Mouse (Mus musculus): ENCODE measurements around the gene Peg12. TPM values are rescaled to one million over a fixed set of nuclear protein-coding genes. Genes with fewer than 3 reads are reported as not detected.

Gene Peg12
- total and polyA plus RNA-seq, 3 experiments, result 0.05 TPM; not detected in 2

DNA sequence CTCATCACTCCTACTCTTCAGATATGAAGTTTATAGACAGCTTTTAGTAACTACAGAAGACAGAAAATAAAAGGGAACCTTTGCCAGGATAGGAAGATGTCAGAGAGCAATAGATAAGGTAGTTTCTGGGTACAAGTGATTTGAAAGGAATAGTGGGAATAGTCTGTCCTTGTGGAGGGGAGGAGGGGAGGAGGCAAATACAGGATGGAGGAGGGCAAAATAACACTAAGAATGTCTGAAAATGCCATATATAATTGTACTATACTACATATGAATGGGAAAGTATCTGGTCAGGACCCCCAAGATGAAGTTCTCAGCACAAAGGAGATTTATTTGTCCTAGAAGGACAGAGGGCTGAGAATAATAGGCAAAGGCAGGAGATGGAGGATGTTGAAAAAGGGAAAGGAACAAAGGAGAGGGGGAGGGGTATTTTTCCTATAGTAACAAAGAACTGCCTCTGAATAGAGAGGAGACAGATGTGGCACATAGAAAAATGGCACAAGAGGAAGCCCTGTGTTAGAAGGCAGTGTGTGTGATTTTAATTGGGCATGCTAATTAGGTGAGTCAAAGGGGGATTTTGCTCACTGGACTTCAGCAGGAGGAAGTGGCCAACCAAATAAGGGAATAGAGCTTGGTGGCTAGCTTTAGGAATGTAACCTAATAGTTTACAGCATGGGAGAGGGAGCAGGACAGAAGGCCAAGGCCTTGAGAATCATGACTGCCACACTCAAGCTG lies 18.7 kb downstream of the Peg12 start:
- no peaks in the 10 kb centered on the region for H3K27me3 ChIP-seq (ENCODE audit: insufficient read depth, low read length)
- H3K4me3 ChIP-seq (ENCODE audit: low read depth, low read length), result no peak overlapping the region
- H3K9me3 ChIP-seq (replicated peaks), result no peaks in the 10 kb centered on the region
- TF ChIP-seq TAL1 (conservative IDR thresholded peaks at IDR 0.05; ENCODE audit: low read depth, low read length) (no peak), GATA2 (IDR thresholded peaks at IDR 0.05; ENCODE audit: borderline replicate concordance, low read depth, low read length) (no peak), CTCF (IDR thresholded peaks at IDR 0.05; ENCODE audit: low read depth, low read length) (no peak), POLR2AphosphoS5 (IDR thresholded peaks at IDR 0.05; ENCODE audit: insufficient replicate concordance, low read depth, low read length) (no peak), GATA1 (IDR thresholded peaks at IDR 0.05; ENCODE audit: borderline replicate concordance, low read length) (no peak)
- H3K4me1 ChIP-seq (ENCODE audit: insufficient read depth, low read depth, low read length), result no peaks in the 10 kb centered on the region
- no peak for ATAC-seq (ENCODE audit: extremely low read depth, insufficient number of reproducible peaks, low FRiP score, poor library complexity, severe bottlenecking)
- DNase-seq (ENCODE audit: low spot score), result no peak
- no peaks in the 10 kb centered on the region for H3K36me3 ChIP-seq (replicated peaks)

DNA sequence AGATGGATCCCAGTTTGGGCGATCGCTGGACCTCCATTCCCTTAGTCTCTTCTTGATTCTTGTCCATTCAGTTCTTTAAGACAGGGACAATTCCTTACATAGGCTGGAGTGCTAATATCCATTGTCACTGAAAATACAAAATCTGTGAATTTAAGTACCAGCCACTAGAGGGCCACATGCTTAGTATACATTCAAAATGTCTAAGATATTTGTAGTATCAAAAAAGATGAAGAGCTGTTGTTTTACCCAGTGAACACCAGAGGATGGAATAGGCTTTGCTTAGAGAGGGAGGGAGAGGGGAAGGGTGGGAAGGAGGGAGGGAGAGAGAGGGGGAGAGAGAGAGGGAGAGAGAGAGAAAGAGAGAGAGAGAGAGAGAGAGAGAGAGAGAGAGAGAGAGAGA lies 27.9 kb downstream of the Peg12 start:
- no peaks in the 10 kb centered on the region for H3K9me3 ChIP-seq (replicated peaks)
- no peaks in the 10 kb centered on the region for H3K27me3 ChIP-seq (ENCODE audit: insufficient read depth, low read length)
- no peak for DNase-seq (ENCODE audit: low spot score)
- ATAC-seq (ENCODE audit: extremely low read depth, insufficient number of reproducible peaks, low FRiP score, poor library complexity, severe bottlenecking), result no peak
- no peaks in the 10 kb centered on the region for H3K4me1 ChIP-seq (ENCODE audit: insufficient read depth, low read depth, low read length)
- H3K4me3 ChIP-seq (ENCODE audit: low read depth, low read length), result no peak overlapping the region
- no peaks in the 10 kb centered on the region for H3K36me3 ChIP-seq (replicated peaks)
- TF ChIP-seq CTCF (IDR thresholded peaks at IDR 0.05; ENCODE audit: low read depth, low read length), result no peak

DNA sequence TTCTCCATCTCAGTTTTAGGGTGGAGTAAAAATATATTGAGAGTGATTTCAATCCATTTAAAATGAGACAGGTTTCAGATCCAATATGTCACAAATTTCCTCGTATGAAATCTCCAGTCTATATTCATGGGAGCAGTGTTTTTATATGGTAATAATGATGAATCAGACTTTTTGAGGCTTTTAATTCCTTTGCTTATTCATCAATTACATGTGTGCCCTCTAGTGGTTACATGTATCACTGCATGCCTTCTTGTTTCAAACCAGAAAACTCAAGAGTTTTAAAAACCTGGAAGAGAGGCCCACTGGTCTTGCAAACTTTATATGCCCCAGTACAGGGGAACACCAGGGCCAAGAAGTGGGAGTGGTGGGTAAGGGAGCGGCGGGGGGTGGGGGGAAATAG lies 31.1 kb downstream of the Peg12 start:
- Histone ChIP-seq H3K27me3 (ENCODE audit: insufficient read depth, low read length) (no peaks in the 10 kb centered on the region), H3K4me1 (ENCODE audit: insufficient read depth, low read depth, low read length) (no peaks in the 10 kb centered on the region), H3K36me3 (replicated peaks) (no peaks in the 10 kb centered on the region), H3K4me3 (ENCODE audit: low read depth, low read length) (no peak overlapping the region), H3K9me3 (replicated peaks) (no peaks in the 10 kb centered on the region)
- TF ChIP-seq TAL1 (conservative IDR thresholded peaks at IDR 0.05; ENCODE audit: low read depth, low read length), result no peak
- TF ChIP-seq GATA1 (IDR thresholded peaks at IDR 0.05; ENCODE audit: borderline replicate concordance, low read length), result no peak
- TF ChIP-seq CTCF (IDR thresholded peaks at IDR 0.05; ENCODE audit: low read depth, low read length), result no peak
- TF ChIP-seq POLR2AphosphoS5 (IDR thresholded peaks at IDR 0.05; ENCODE audit: insufficient replicate concordance, low read depth, low read length), result no peak
- TF ChIP-seq GATA2 (IDR thresholded peaks at IDR 0.05; ENCODE audit: borderline replicate concordance, low read depth, low read length), result no peak
- peak; percentile 28; the same call in 1 of the 2 replicates for ATAC-seq (ENCODE audit: extremely low read depth, insufficient number of reproducible peaks, low FRiP score, poor library complexity, severe bottlenecking)
- DNase-seq (ENCODE audit: low spot score), result no peak

DNA sequence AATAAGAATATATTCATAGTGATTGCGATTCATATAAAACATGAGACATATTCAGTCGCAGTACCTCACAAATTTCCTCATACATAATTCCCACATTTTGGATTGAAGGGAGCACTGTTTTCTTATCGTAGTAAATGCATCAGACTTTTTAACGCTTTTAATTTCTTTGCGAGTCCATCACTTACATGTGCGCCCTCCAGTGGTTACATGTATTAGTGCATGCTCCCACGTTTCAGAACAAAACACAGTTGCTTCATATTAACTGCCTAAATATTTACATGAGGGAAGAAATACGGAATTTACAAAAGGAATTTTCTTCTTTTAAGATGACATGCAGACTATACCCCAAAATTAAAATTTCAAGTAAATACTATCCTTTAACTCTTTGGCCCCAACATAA lies 36.0 kb downstream of the Peg12 start:
- TF ChIP-seq GATA1 (IDR thresholded peaks at IDR 0.05; ENCODE audit: borderline replicate concordance, low read length), result no peak
- TF ChIP-seq CTCF (IDR thresholded peaks at IDR 0.05; ENCODE audit: low read depth, low read length), result peak; percentile 48
- TF ChIP-seq POLR2AphosphoS5 (IDR thresholded peaks at IDR 0.05; ENCODE audit: insufficient replicate concordance, low read depth, low read length), result no peak
- ATAC-seq (ENCODE audit: extremely low read depth, insufficient number of reproducible peaks, low FRiP score, poor library complexity, severe bottlenecking), result peak; percentile 67
- H3K36me3 ChIP-seq (replicated peaks), result no peaks in the 10 kb centered on the region
- no peaks in the 10 kb centered on the region for H3K9me3 ChIP-seq (replicated peaks)
- no peaks in the 10 kb centered on the region for H3K27me3 ChIP-seq (ENCODE audit: insufficient read depth, low read length)
- H3K4me1 ChIP-seq (ENCODE audit: insufficient read depth, low read depth, low read length), result no peaks in the 10 kb centered on the region
- no peak for DNase-seq (ENCODE audit: low spot score)
- H3K4me3 ChIP-seq (ENCODE audit: low read depth, low read length), result no peak overlapping the region

DNA sequence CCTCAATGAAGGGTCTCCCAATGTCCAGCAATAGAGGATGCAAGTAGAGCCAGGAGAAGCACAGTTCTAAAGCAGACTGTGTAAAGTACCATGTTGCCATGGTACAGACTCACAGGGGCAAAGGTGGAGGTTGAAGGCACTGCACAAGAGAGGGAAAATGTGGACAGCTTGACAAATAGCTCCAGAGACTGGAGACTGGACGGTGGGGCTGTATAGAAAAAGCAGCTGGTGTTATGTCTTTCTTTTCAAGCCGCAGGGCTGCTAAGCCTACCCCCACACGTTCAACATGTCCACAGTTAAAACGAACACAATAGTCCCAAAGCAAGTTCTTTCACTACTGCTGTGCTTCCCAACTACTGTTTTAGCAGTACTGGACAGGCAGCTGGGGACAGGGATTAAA lies 41.1 kb downstream of the Peg12 start:
- H3K9me3 ChIP-seq (replicated peaks), result no peaks in the 10 kb centered on the region
- no peaks in the 10 kb centered on the region for H3K27me3 ChIP-seq (ENCODE audit: insufficient read depth, low read length)
- TF ChIP-seq CTCF (IDR thresholded peaks at IDR 0.05; ENCODE audit: low read depth, low read length), result no peak
- H3K4me3 ChIP-seq (ENCODE audit: low read depth, low read length), result no peak overlapping the region
- no peak for DNase-seq (ENCODE audit: low spot score)
- no peak for ATAC-seq (ENCODE audit: extremely low read depth, insufficient number of reproducible peaks, low FRiP score, poor library complexity, severe bottlenecking)
- peaks cover 14% of the 10 kb centered on the region for H3K4me1 ChIP-seq (ENCODE audit: insufficient read depth, low read depth, low read length)
- peaks cover 9% of the 10 kb centered on the region for H3K36me3 ChIP-seq (replicated peaks)

- Histone ChIP-seq H3K27me3 (ENCODE audit: insufficient read depth, low read length) (no peaks in the 10 kb centered on the region), H3K4me1 (ENCODE audit: insufficient read depth, low read depth, low read length) (peaks cover 16% of the 10 kb centered on the region), H3K36me3 (replicated peaks) (peaks cover 10% of the 10 kb centered on the region), H3K9me3 (replicated peaks) (no peaks in the 10 kb centered on the region), H3K4me3 (ENCODE audit: low read depth, low read length) (peak overlapping the region; percentile 97; the same call in 1 of the 2 replicates)
- no peak for DNase-seq (ENCODE audit: low spot score)
- TF ChIP-seq GATA1 (IDR thresholded peaks at IDR 0.05; ENCODE audit: borderline replicate concordance, low read length) (no peak), TAL1 (conservative IDR thresholded peaks at IDR 0.05; ENCODE audit: low read depth, low read length) (no peak), CTCF (IDR thresholded peaks at IDR 0.05; ENCODE audit: low read depth, low read length) (no peak), POLR2AphosphoS5 (IDR thresholded peaks at IDR 0.05; ENCODE audit: insufficient replicate concordance, low read depth, low read length) (no peak), GATA2 (IDR thresholded peaks at IDR 0.05; ENCODE audit: borderline replicate concordance, low read depth, low read length) (no peak)
- no peak for ATAC-seq (ENCODE audit: extremely low read depth, insufficient number of reproducible peaks, low FRiP score, poor library complexity, severe bottlenecking)
These were observed 43.7 kb downstream of the Peg12 start for GRCm38 (mm10) chr7:62420566-62420965.
